Mouse (Mus musculus) testis, adult 2 months (tissue): ENCODE results near the gene Irf1.

Source experiments
- CTCF ChIP-seq: fragments of 200-500 bp; IDR thresholded peaks from 2 replicates; pipeline ENCODE4 v1.5.1; 2012; ENCODE audit warnings: low read depth, mild to moderate bottlenecking, inconsistent platforms, low read length, moderate library complexity; ENCODE audit not compliant: control insufficient read depth, insufficient read depth, insufficient replicate concordance
- POLR2A ChIP-seq: fragments of 200-500 bp; IDR thresholded peaks from 2 replicates; pipeline ENCODE4 v1.6.1; 2012; ENCODE audit warnings: low read depth, mild to moderate bottlenecking, inconsistent platforms, low read length, moderate library complexity; ENCODE audit not compliant: control insufficient read depth

- TF ChIP-seq CTCF (no peak), POLR2A (no peak)
Observed at GRCm38 (mm10) chr11:53764581-53764980, 5.2 kb upstream of the Irf1 start.
